Mouse (Mus musculus): ENCODE data around the gene Rsbn1. TPM values are rescaled to one million over a fixed set of nuclear protein-coding genes. Genes with fewer than 3 reads are reported as not detected.

The Rsbn1 gene
- total RNA-seq, 2 experiments from 2014 or later: 9.8 to 11.9 TPM

Other genes starting within 250 kb of the Rsbn1 start
- gene Olfml3, start 176.1 kb upstream of the Rsbn1 start, total RNA-seq (2021): 10 to 100 TPM; 17.1 to 18.9 TPM
- not detected for gene Gm10964, start 174.8 kb upstream of the Rsbn1 start, total RNA-seq (2021)
- gene Hipk1, start 122.6 kb upstream of the Rsbn1 start, total RNA-seq (2021): 10 to 100 TPM; 69.6 to 76.7 TPM
- gene Dclre1b, start 104.7 kb upstream of the Rsbn1 start, total RNA-seq (2021): 10 to 100 TPM in 1 of 2 experiments, 1 to 10 TPM in 1; 6.7 to 10.6 TPM
- 10 to 100 TPM; 12.8 to 15.5 TPM for gene Ap4b1, start 104.6 kb upstream of the Rsbn1 start, total RNA-seq (2021)
- gene Gm43064, start 104.5 kb upstream of the Rsbn1 start, total RNA-seq (2021): under 1 TPM; 0.20 to 0.21 TPM
- gene Bcl2l15, start 81.5 kb upstream of the Rsbn1 start, total RNA-seq (2021): under 1 TPM in 1 of 2 experiments, not detected in 1; 0.23 TPM
- under 1 TPM; 0.49 to 0.52 TPM for gene Ptpn22, start 54.3 kb upstream of the Rsbn1 start, total RNA-seq (2021)
- gene Phtf1, start 54.0 kb downstream of the Rsbn1 start, total RNA-seq (2021): 10 to 100 TPM; 17.7 to 18.3 TPM

All from gastrocnemius, postnatal 4 days (tissue).